Comparison of ENCODE assay signal across 9 mouse cellular contexts in genomic region chr2:29052943-29053454, GRCm38 (mm10). TPM values are rescaled to one million over a fixed set of nuclear protein-coding genes. Genes with fewer than 3 reads are reported as not detected.
DNase-seq lines count a peak whose midpoint lies in the region; ATAC-seq and TF ChIP-seq lines count a peak whose summit lies in the region.
"Had no signal": no experiment of that assay in that cellular context is flagged by ENCODE, and none has a peak within 500 bp of the region (broad histone marks: within the 10 kb centered on the region; RNA-seq: fewer than 3 reads in every experiment).

No protein-coding gene starts in this region.

- H3K27me3 ChIP-seq in midbrain, embryonic 15.5 days (replicated peaks): peaks cover 25% of the 10 kb centered on the region

- H3K9me3 ChIP-seq in midbrain, embryonic 15.5 days: no peaks in the 10 kb centered on the region

- H3K4me1 ChIP-seq in embryonic fibroblast, embryonic 13.5 days (ENCODE audit: control insufficient read depth, insufficient read depth, low read length): no peaks in the 10 kb centered on the region
- H3K4me1 ChIP-seq in midbrain, embryonic 15.5 days: peaks cover 25% of the 10 kb centered on the region

- TF ChIP-seq POLR2A in embryonic fibroblast, embryonic 13.5 days (IDR thresholded peaks at IDR 0.05; ENCODE audit: low read depth, low read length): no peak

- H3K4me2 ChIP-seq in midbrain, embryonic 15.5 days: no peak overlapping the region; the same call in 1 of the 2 replicates

- intact Hi-C loops in left cerebral cortex, postnatal 4 days (cut with DNase I): loop anchor here (1.0 to 5.0 kb wide), 2 partner anchors 129 to 296 kb away; no protein-coding TSS in a partner anchor

- peak; percentile 9 to 61 for DNase-seq in left cerebral cortex, adult 18-20 months (ENCODE audit: low spot score in 2 of 2)
- DNase-seq in left cerebral cortex, adult 11 months (ENCODE audit: low spot score): no peak
- DNase-seq in adrenal gland, postnatal 36 days: peak; percentile 48 to 69
- DNase-seq in left cerebral cortex, postnatal 4 days: peak; percentile 76
- peak; percentile 49 to 76 for DNase-seq in spleen, postnatal 10 days (ENCODE audit: low spot score in 2 of 2)

- H3K4me3 ChIP-seq in embryonic fibroblast, embryonic 13.5 days (ENCODE audit: insufficient read depth, low read length): no peak overlapping the region
- H3K4me3 ChIP-seq in midbrain, embryonic 15.5 days: no peak overlapping the region
- H3K4me3 ChIP-seq: erythroblast, embryonic 14.5 days had no signal

- H3K36me3 ChIP-seq in midbrain, embryonic 15.5 days (replicated peaks): no peaks in the 10 kb centered on the region

- WGBS in midbrain, embryonic 15.5 days: 27% methylated on average over 4 of the region's 4 CpGs

- peak; percentile 29 for ATAC-seq in inflammation-experienced regulatory T-cells, adult 6 months
- ATAC-seq in midbrain, embryonic 15.5 days (replicated peaks): 0 out of 2 replicates have a peak, but pooled peaks have one; percentile 19

- peak; percentile 40; the same call in 1 of the 2 replicates for TF ChIP-seq CTCF in embryonic fibroblast, embryonic 13.5 days (IDR thresholded peaks at IDR 0.05; ENCODE audit: borderline replicate concordance, insufficient read depth, low read length)

- no peak overlapping the region for H3K27ac ChIP-seq in embryonic fibroblast, embryonic 13.5 days (ENCODE audit: insufficient read depth, low read length)
- no peak overlapping the region for H3K27ac ChIP-seq in midbrain, embryonic 15.5 days

- H3K9ac ChIP-seq in midbrain, embryonic 15.5 days: no peak overlapping the region

RNA-seq across cellular contexts. Expression of gene Cfap77, which starts 1.9 kb away (rescaled TPM):
- not detected for total RNA-seq in left cerebral cortex, adult 18-20 months (2021)
- under 1 TPM; 0.33 to 0.79 TPM for total RNA-seq in adrenal gland, postnatal 36 days (2021)
- polyA plus RNA-seq in embryonic fibroblast, embryonic 13.5 days (2011; ENCODE audit: insufficient read length, low read depth, missing spikeins): 0.76 TPM in 1 of 2 replicates, not detected in the other
- under 1 TPM in 2 of 3 experiments, not detected in 1; 0.73 to 0.95 TPM for polyA plus RNA-seq in inflammation-experienced regulatory T-cells, adult 6 months (2017; shearing (Covaris generic))
- total RNA-seq in left cerebral cortex, postnatal 4 days (2021): 1 to 10 TPM; 1.0 to 1.5 TPM
- 0.82 and 1.3 TPM in 2 replicates for polyA plus RNA-seq in midbrain, embryonic 15.5 days (2015; fragmentation: Nextera tagmentation; extraction: Ambion mirVana)
- polyA plus RNA-seq: erythroblast, embryonic 14.5 days had no signal

RNA-seq across cellular contexts. Expression of gene Ttf1, which starts 7.1 kb away (rescaled TPM):
- 10 to 100 TPM; 11.2 to 12.7 TPM for total RNA-seq in left cerebral cortex, adult 18-20 months (2021)
- total RNA-seq in adrenal gland, postnatal 36 days (2021): 10 to 100 TPM; 12.0 to 13.9 TPM
- polyA plus RNA-seq in embryonic fibroblast, embryonic 13.5 days (2011; ENCODE audit: insufficient read length, low read depth, missing spikeins): 14.1 and 15.1 TPM in 2 replicates
- polyA plus RNA-seq in inflammation-experienced regulatory T-cells, adult 6 months (2017; shearing (Covaris generic)): 10 to 100 TPM; 15.4 to 23.6 (median 18.4) TPM
- total RNA-seq in left cerebral cortex, postnatal 4 days (2021): 10 to 100 TPM; 11.5 to 12.8 TPM
- polyA plus RNA-seq in midbrain, embryonic 15.5 days (2015; fragmentation: Nextera tagmentation; extraction: Ambion mirVana): 8.0 and 8.9 TPM in 2 replicates
